Mouse (Mus musculus) hindbrain, embryonic 10.5 days (tissue): ENCODE measurements around the gene S100a9. TPM values are rescaled to one million over a fixed set of nuclear protein-coding genes. Genes with fewer than 3 reads are reported as not detected.

Source experiments
- DNase-seq: peaks from one replicate; pipeline ENCODE4 v3.0.0-alpha.2; 2017; ENCODE audit warnings: low spot score
- H3K27ac ChIP-seq: fragments of 300-500 bp; sonication (generic); 2 replicates; pipeline ENCODE4 v1.5.1; 2016; ENCODE audit warnings: mild to moderate bottlenecking, moderate library complexity
- H3K27me3 ChIP-seq: fragments of 300-500 bp; sonication (generic); 2 replicates; pipeline ENCODE4 v1.6.1; 2016; ENCODE audit warnings: mild to moderate bottlenecking; ENCODE audit not compliant: poor library complexity, insufficient read depth, severe bottlenecking
- H3K36me3 ChIP-seq: fragments of 300-500 bp; sonication (generic); 2 replicates; pipeline ENCODE4 v1.6.1; 2016; ENCODE audit warnings: mild to moderate bottlenecking, moderate library complexity
- H3K4me1 ChIP-seq: fragments of 300-500 bp; sonication (generic); replicated peaks from 2 replicates; pipeline ENCODE4 v1.6.1; 2016; ENCODE audit warnings: mild to moderate bottlenecking
- H3K4me3 ChIP-seq: fragments of 300-500 bp; sonication (generic); 2 replicates; pipeline ENCODE4 v1.5.1; 2016; ENCODE audit warnings: mild to moderate bottlenecking, moderate library complexity
- H3K9me3 ChIP-seq: fragments of 300-500 bp; sonication (generic); 2 replicates; pipeline ENCODE4 v1.6.1; 2016; ENCODE audit warnings: mild to moderate bottlenecking, moderate library complexity
- WGBS: fragments of 180-500 bp; shearing (Covaris S2); methylation state at CpG from one replicate; pipeline ENCODE4 v1.1.7; 2016; 5-methylcytosine and 5-hydroxymethylcytosine counted together
- polyA plus RNA-seq: library from polyadenylated mRNA; unstranded; fragments of >200 nt; fragmentation: Nextera tagmentation; extraction: Ambion mirVana; gene quantifications from 2 replicates; pipeline ENCODE4 v1.2.1, GENCODE M21; 2016

Gene S100a9
- not detected in 2 replicates for polyA plus RNA-seq

GRCm38 (mm10) chr3:90695613-90696012 is at the start of gene S100a9:
S100a9 (minus strand) TSS chr3:90695721.
- Histone ChIP-seq H3K36me3 (no peaks in the 10 kb centered on the region), H3K27ac (no peak within 1 kb of the TSS), H3K27me3 (no peaks in the 10 kb centered on the region), H3K9me3 (no peaks in the 10 kb centered on the region), H3K4me3 (no peak within 1 kb of the TSS), H3K4me1 (no peaks in the 10 kb centered on the region)
- DNase-seq: no peak
- 77% methylated on average over 3 of the region's 3 CpGs for WGBS

- Histone ChIP-seq H3K27me3 (no peaks in the 10 kb centered on the region), H3K4me1 (no peaks in the 10 kb centered on the region), H3K9me3 (no peaks in the 10 kb centered on the region), H3K36me3 (no peaks in the 10 kb centered on the region), H3K27ac (no peak within 1 kb of the TSS), H3K4me3 (no peak within 1 kb of the TSS)
- DNase-seq: no peak
- WGBS: 84% methylated on average over 3 of the region's 3 CpGs
These were observed 31.1 kb upstream of the S100a9 start, which contains the start of gene Pglyrp4 for GRCm38 (mm10) chr3:90726606-90727005. Pglyrp4 (plus strand) TSS chr3:90726906.

GRCm38 (mm10) chr3:90709591-90710460 is 14.3 kb upstream of the S100a9 start:
- 51% methylated on average over 12 of the region's 12 CpGs for WGBS
- H3K4me1 ChIP-seq: no peaks in the 10 kb centered on the region
- H3K27me3 ChIP-seq: no peaks in the 10 kb centered on the region
- peak; percentile 83 for DNase-seq
- H3K36me3 ChIP-seq: no peaks in the 10 kb centered on the region
- H3K27ac ChIP-seq: no peak overlapping the region
- H3K9me3 ChIP-seq: no peaks in the 10 kb centered on the region
- no peak overlapping the region for H3K4me3 ChIP-seq

GRCm38 (mm10) chr3:90708523-90709202 is 13.1 kb upstream of the S100a9 start:
- no peaks in the 10 kb centered on the region for H3K27me3 ChIP-seq
- no peaks in the 10 kb centered on the region for H3K9me3 ChIP-seq
- no peak overlapping the region for H3K27ac ChIP-seq
- no peaks in the 10 kb centered on the region for H3K4me1 ChIP-seq
- 26% methylated on average over 4 of the region's 4 CpGs for WGBS
- H3K4me3 ChIP-seq: no peak overlapping the region
- no peaks in the 10 kb centered on the region for H3K36me3 ChIP-seq
- no peak for DNase-seq

- no peaks in the 10 kb centered on the region for H3K27me3 ChIP-seq
- no peaks in the 10 kb centered on the region for H3K4me1 ChIP-seq
- 87% methylated on average over 2 of the region's 2 CpGs for WGBS
- DNase-seq: no peak
- no peak overlapping the region for H3K4me3 ChIP-seq
- no peak overlapping the region for H3K27ac ChIP-seq
- no peaks in the 10 kb centered on the region for H3K9me3 ChIP-seq
- no peaks in the 10 kb centered on the region for H3K36me3 ChIP-seq
These were observed 6.7 kb upstream of the S100a9 start for GRCm38 (mm10) chr3:90702244-90702643.

- DNase-seq: no peak
- no peaks in the 10 kb centered on the region for H3K36me3 ChIP-seq
- H3K4me3 ChIP-seq: no peak overlapping the region
- no peak overlapping the region for H3K27ac ChIP-seq
- no peaks in the 10 kb centered on the region for H3K9me3 ChIP-seq
- H3K27me3 ChIP-seq: no peaks in the 10 kb centered on the region
- WGBS: 76% methylated on average over 2 of the region's 2 CpGs
- no peaks in the 10 kb centered on the region for H3K4me1 ChIP-seq
These were observed 2.0 kb downstream of the S100a9 start for GRCm38 (mm10) chr3:90693496-90693895.

GRCm38 (mm10) chr3:90686835-90687234 is 8.7 kb downstream of the S100a9 start:
- Histone ChIP-seq H3K36me3 (no peaks in the 10 kb centered on the region), H3K27ac (no peak overlapping the region), H3K27me3 (no peaks in the 10 kb centered on the region), H3K4me3 (no peak overlapping the region), H3K9me3 (no peaks in the 10 kb centered on the region), H3K4me1 (no peaks in the 10 kb centered on the region)
- DNase-seq: no peak
- WGBS: 81% methylated on average over 2 of the region's 2 CpGs

GRCm38 (mm10) chr3:90683929-90684328 is 11.6 kb downstream of the S100a9 start:
- Histone ChIP-seq H3K27ac (no peak overlapping the region), H3K4me1 (no peaks in the 10 kb centered on the region), H3K4me3 (no peak overlapping the region), H3K9me3 (no peaks in the 10 kb centered on the region), H3K36me3 (no peaks in the 10 kb centered on the region), H3K27me3 (no peaks in the 10 kb centered on the region)
- 94% methylated on average over 3 of the region's 3 CpGs for WGBS
- no peak for DNase-seq

- Histone ChIP-seq H3K27me3 (no peaks in the 10 kb centered on the region), H3K36me3 (no peaks in the 10 kb centered on the region), H3K27ac (no peak overlapping the region), H3K9me3 (no peaks in the 10 kb centered on the region), H3K4me1 (no peaks in the 10 kb centered on the region), H3K4me3 (no peak overlapping the region)
- WGBS: 65% methylated on average over 3 of the region's 3 CpGs
- DNase-seq: no peak
These were observed 16.9 kb downstream of the S100a9 start for GRCm38 (mm10) chr3:90678656-90679055.

GRCm38 (mm10) chr3:90668846-90669245 is 26.7 kb downstream of the S100a9 start, which contains the start of gene S100a8:
S100a8 (plus strand) TSS chr3:90668978.
- no peaks in the 10 kb centered on the region for H3K27me3 ChIP-seq
- DNase-seq: no peak
- no peaks in the 10 kb centered on the region for H3K9me3 ChIP-seq
- 76% methylated on average over 8 of the region's 8 CpGs for WGBS
- H3K36me3 ChIP-seq: no peaks in the 10 kb centered on the region
- no peak within 1 kb of the TSS for H3K4me3 ChIP-seq
- no peaks in the 10 kb centered on the region for H3K4me1 ChIP-seq
- no peak within 1 kb of the TSS for H3K27ac ChIP-seq

- DNase-seq: no peak
- WGBS: 84% methylated on average over 2 of the region's 2 CpGs
- H3K4me1 ChIP-seq: no peaks in the 10 kb centered on the region
- no peak overlapping the region for H3K4me3 ChIP-seq
- no peaks in the 10 kb centered on the region for H3K9me3 ChIP-seq
- H3K27me3 ChIP-seq: no peaks in the 10 kb centered on the region
- H3K36me3 ChIP-seq: no peaks in the 10 kb centered on the region
- no peak overlapping the region for H3K27ac ChIP-seq
These were observed 31.3 kb downstream of the S100a9 start for GRCm38 (mm10) chr3:90664219-90664618.

GRCm38 (mm10) chr3:90659364-90660044 is 36.0 kb downstream of the S100a9 start:
- H3K4me1 ChIP-seq: no peaks in the 10 kb centered on the region
- no peak overlapping the region for H3K27ac ChIP-seq
- no peak for DNase-seq
- no peaks in the 10 kb centered on the region for H3K27me3 ChIP-seq
- no peaks in the 10 kb centered on the region for H3K36me3 ChIP-seq
- H3K9me3 ChIP-seq: no peaks in the 10 kb centered on the region
- H3K4me3 ChIP-seq: no peak overlapping the region

GRCm38 (mm10) chr3:90657405-90657804 is 38.1 kb downstream of the S100a9 start:
- H3K4me1 ChIP-seq: no peaks in the 10 kb centered on the region
- H3K27me3 ChIP-seq: no peaks in the 10 kb centered on the region
- no peaks in the 10 kb centered on the region for H3K9me3 ChIP-seq
- DNase-seq: no peak
- H3K27ac ChIP-seq: no peak overlapping the region
- WGBS: 80% methylated on average over 4 of the region's 4 CpGs
- H3K4me3 ChIP-seq: no peak overlapping the region
- H3K36me3 ChIP-seq: no peaks in the 10 kb centered on the region
